Mouse (Mus musculus) liver, embryonic 14.5 days (tissue): ENCODE data around the gene Svs1. TPM values are rescaled to one million over a fixed set of nuclear protein-coding genes. Genes with fewer than 3 reads are reported as not detected.
"Not testable (repeated sequence)": the region's sequence is repeated elsewhere in the genome, so short reads cannot be mapped to it uniquely, and the experiment has no call there.

Experiments
- ATAC-seq: fragments of 200-750 bp; cut with Nextera tagmentation; 2 replicates; pipeline ENCODE4 v1.8.0; 2017; ENCODE audit warnings: moderate number of reproducible peaks, mild to moderate bottlenecking, moderate library complexity; ENCODE audit not compliant: insufficient read depth
- DNase-seq, 3 experiments: peaks; one replicate each; pipeline ENCODE4 v3.0.0-alpha.2; 2012 to 2013; ENCODE audit warnings: low read depth in 3 of 3, low spot score in 3 of 3
- H3K27ac ChIP-seq: fragments of 300-500 bp; sonication (generic); 2 replicates; pipeline ENCODE4 v1.5.1; 2014; ENCODE audit warnings: moderate library complexity, mild to moderate bottlenecking, control low read depth, inconsistent platforms
- H3K27me3 ChIP-seq: fragments of 300-500 bp; sonication (generic); 2 replicates; pipeline ENCODE4 v1.6.1; 2014; ENCODE audit warnings: mild to moderate bottlenecking, low read length, moderate library complexity; ENCODE audit not compliant: control insufficient read depth, insufficient read depth
- H3K36me3 ChIP-seq: fragments of 300-500 bp; sonication (generic); replicated peaks from 2 replicates; pipeline ENCODE4 v1.6.1; 2014; ENCODE audit warnings: low read depth; ENCODE audit not compliant: control insufficient read depth, insufficient read depth
- H3K4me1 ChIP-seq, 2 experiments: fragments of 200-500 bp in 1 of 2; fragments of 300-500 bp in 1 of 2; sonication (generic) in 1 of 2; replicated peaks; 2 replicates each; pipeline ENCODE4 v1.6.1; 2012 to 2014; ENCODE audit warnings: antibody characterized with exemption in 1 of 2, inconsistent platforms in 1 of 2, low read length in 1 of 2; ENCODE audit not compliant: control insufficient read depth in 2 of 2, insufficient read depth in 2 of 2
- H3K4me2 ChIP-seq: fragments of 300-500 bp; sonication (generic); 2 replicates; pipeline ENCODE4 v1.6.1; 2014; ENCODE audit warnings: low read depth, mild to moderate bottlenecking, control low read depth, moderate library complexity
- H3K4me3 ChIP-seq, 2 experiments: fragments of 200-500 bp in 1 of 2; fragments of 300-500 bp in 1 of 2; sonication (generic) in 1 of 2; 2 replicates each; pipeline ENCODE4 v1.5.1; 2012 to 2014; ENCODE audit warnings: low read depth in 2 of 2, low read length in 2 of 2, mild to moderate bottlenecking in 2 of 2, control low read depth in 1 of 2, inconsistent platforms in 1 of 2, moderate library complexity in 1 of 2; ENCODE audit not compliant: insufficient read depth in 1 of 2
- H3K9ac ChIP-seq: fragments of 300-500 bp; sonication (generic); replicated peaks from 2 replicates; pipeline ENCODE4 v1.6.1; 2014; ENCODE audit warnings: mild to moderate bottlenecking, control low read depth, moderate library complexity
- H3K9me3 ChIP-seq: fragments of 300-500 bp; sonication (generic); 2 replicates; pipeline ENCODE4 v1.6.1; 2016; ENCODE audit warnings: low read length, mixed read lengths; ENCODE audit not compliant: control insufficient read depth
- CTCF ChIP-seq: IDR thresholded peaks from 2 replicates; pipeline ENCODE4 v1.5.1; 2016; ENCODE audit warnings: antibody characterized with exemption, low read depth, control low read depth
- EP300 ChIP-seq: IDR thresholded peaks from 2 replicates; pipeline ENCODE4 v1.6.1; 2016; ENCODE audit warnings: antibody characterized with exemption, low read depth
- WGBS: fragments of 180-500 bp; shearing (Covaris S2); extraction: QIAGEN DNeasy Blood & Tissue Kit; methylation state at CpG from one replicate; pipeline ENCODE4 v1.1.7; 2014; ENCODE audit not compliant: insufficient replicate concordance; 5-methylcytosine and 5-hydroxymethylcytosine counted together
- polyA plus RNA-seq, 2 experiments: library from polyadenylated mRNA; depleted of rRNA in 1 of 2; stranded (reverse) in 1 of 2; unstranded in 1 of 2; fragments of >200 nt; fragmentation: Nextera tagmentation in 1 of 2; extraction: Ambion mirVana in 1 of 2; gene quantifications; 2 replicates each; pipeline versions ENCODE4 v1.2.1 to v1.2.3; 2012 to 2014

The Svs1 gene
- polyA plus RNA-seq, 2 experiments = not detected

- H3K9me3 ChIP-seq = no peaks in the 10 kb centered on the region
- DNase-seq (no peak), ATAC-seq (no peak)
- no peaks in the 10 kb centered on the region for H3K27me3 ChIP-seq
- H3K36me3 ChIP-seq = no peaks in the 10 kb centered on the region
- H3K4me1 ChIP-seq = no peaks in the 10 kb centered on the region
- no peak overlapping the region for H3K9ac ChIP-seq
- H3K4me3 ChIP-seq = no peak overlapping the region
- H3K27ac ChIP-seq = no peak overlapping the region
- H3K4me2 ChIP-seq = no peak overlapping the region
- 69% methylated on average over 5 of the region's 5 CpGs for WGBS
- TF ChIP-seq CTCF (no peak), EP300 (no peak)
Observed at GRCm38 (mm10) chr6:48954211-48954610, 32.5 kb upstream of the Svs1 start.

- Histone ChIP-seq H3K4me3 (no peak overlapping the region), H3K4me1 (no peaks in the 10 kb centered on the region), H3K9me3 (no peaks in the 10 kb centered on the region), H3K9ac (no peak overlapping the region), H3K27ac (no peak overlapping the region), H3K36me3 (no peaks in the 10 kb centered on the region), H3K4me2 (no peak overlapping the region), H3K27me3 (no peaks in the 10 kb centered on the region)
- ATAC-seq (no peak), DNase-seq (peak in 1 of 3 experiments; percentile 3)
- 14% methylated on average over 1 of the region's 1 CpGs for WGBS
- peak; percentile 45 for TF ChIP-seq CTCF
- TF ChIP-seq EP300 = no peak
Observed at GRCm38 (mm10) chr6:48954946-48955345, 31.7 kb upstream of the Svs1 start.

- TF ChIP-seq EP300 = no peak
- no peak for TF ChIP-seq CTCF
- no peak for DNase-seq
- H3K27ac ChIP-seq = no peak overlapping the region
- H3K9ac ChIP-seq = no peak overlapping the region
- 32% methylated on average over 4 of the region's 4 CpGs for WGBS
- H3K36me3 ChIP-seq = no peaks in the 10 kb centered on the region
- no peak overlapping the region for H3K4me3 ChIP-seq
- no peak for ATAC-seq
- no peaks in the 10 kb centered on the region for H3K4me1 ChIP-seq
- H3K4me2 ChIP-seq = no peak overlapping the region
- no peaks in the 10 kb centered on the region for H3K27me3 ChIP-seq
- H3K9me3 ChIP-seq = no peaks in the 10 kb centered on the region
Observed at GRCm38 (mm10) chr6:48956785-48957184, 29.9 kb upstream of the Svs1 start.

GRCm38 (mm10) chr6:48958053-48958452 is 28.6 kb upstream of the Svs1 start:
- H3K4me3 ChIP-seq = no peak overlapping the region
- no peak overlapping the region for H3K9ac ChIP-seq
- DNase-seq (no peak), ATAC-seq (no peak)
- no peaks in the 10 kb centered on the region for H3K9me3 ChIP-seq
- TF ChIP-seq EP300 = no peak
- no peak for TF ChIP-seq CTCF
- H3K4me1 ChIP-seq = no peaks in the 10 kb centered on the region
- no peaks in the 10 kb centered on the region for H3K36me3 ChIP-seq
- H3K27me3 ChIP-seq = no peaks in the 10 kb centered on the region
- H3K27ac ChIP-seq = no peak overlapping the region
- WGBS = 35% methylated on average over 1 of the region's 1 CpGs
- no peak overlapping the region for H3K4me2 ChIP-seq

- not testable (repeated sequence) for H3K4me2 ChIP-seq, H3K9ac ChIP-seq, H3K4me3 ChIP-seq, DNase-seq, H3K27me3 ChIP-seq, H3K9me3 ChIP-seq, ATAC-seq, H3K4me1 ChIP-seq, H3K27ac ChIP-seq, H3K36me3 ChIP-seq
- TF ChIP-seq CTCF = 0 out of 2 replicates have a peak, but pooled peaks have one; percentile 12
- WGBS = 30% methylated on average over 7 of the region's 7 CpGs
Observed at GRCm38 (mm10) chr6:48959151-48959550, 27.5 kb upstream of the Svs1 start.

- WGBS = 62% methylated on average over 5 of the region's 5 CpGs
- H3K9me3 ChIP-seq, H3K4me2 ChIP-seq, H3K4me3 ChIP-seq, H3K9ac ChIP-seq, ATAC-seq, H3K27ac ChIP-seq, H3K36me3 ChIP-seq, H3K4me1 ChIP-seq, H3K27me3 ChIP-seq, DNase-seq: not testable (repeated sequence)
Observed at GRCm38 (mm10) chr6:48966696-48967095, 20.0 kb upstream of the Svs1 start.
